Mouse (Mus musculus) layer of hippocampus, postnatal 36 days (tissue): Measurements from ENCODE around the gene Thap11. TPM values are rescaled to one million over a fixed set of nuclear protein-coding genes. Genes with fewer than 3 reads are reported as not detected.

Experiments used
- DNase-seq, 2 experiments: peaks; one replicate each; pipeline ENCODE4 v3.0.0; 2022
- total RNA-seq, 2 experiments: library from RNA; stranded (reverse); gene quantifications; 2 replicates each; pipeline ENCODE4 v1.2.3; 2021

Gene Thap11
- total RNA-seq, 2 experiments from 2014 or later, result 42.2 to 42.3 TPM

DNA sequence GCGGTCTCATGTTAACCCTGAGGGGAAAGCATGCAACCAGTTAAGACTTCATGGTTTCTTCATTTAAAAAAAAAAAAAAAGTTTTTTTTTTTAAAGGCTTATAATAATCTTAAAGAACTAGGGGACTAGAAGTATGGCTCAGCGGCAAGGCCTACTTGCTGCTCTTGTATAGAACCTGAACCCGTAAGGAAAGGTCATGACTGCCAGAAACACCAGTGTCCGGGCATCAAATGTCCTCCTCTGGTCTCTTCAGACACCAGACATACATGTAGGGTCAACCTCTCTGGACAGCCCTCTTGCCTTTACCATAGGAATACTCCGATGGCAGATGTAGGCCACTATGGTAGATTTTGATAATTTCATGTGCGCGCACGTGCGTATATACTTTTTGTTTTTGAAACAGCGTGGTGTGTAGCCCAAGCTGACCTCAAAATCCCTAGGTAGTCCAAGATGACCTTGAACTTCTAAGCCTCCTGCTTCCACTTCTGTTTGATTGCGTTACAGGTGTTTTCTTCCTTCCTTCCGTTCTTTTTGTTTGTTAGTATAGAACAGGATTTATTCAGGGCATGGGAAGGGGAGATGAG lies 2.7 kb upstream of the Thap11 start:
- no peak for DNase-seq

DNA sequence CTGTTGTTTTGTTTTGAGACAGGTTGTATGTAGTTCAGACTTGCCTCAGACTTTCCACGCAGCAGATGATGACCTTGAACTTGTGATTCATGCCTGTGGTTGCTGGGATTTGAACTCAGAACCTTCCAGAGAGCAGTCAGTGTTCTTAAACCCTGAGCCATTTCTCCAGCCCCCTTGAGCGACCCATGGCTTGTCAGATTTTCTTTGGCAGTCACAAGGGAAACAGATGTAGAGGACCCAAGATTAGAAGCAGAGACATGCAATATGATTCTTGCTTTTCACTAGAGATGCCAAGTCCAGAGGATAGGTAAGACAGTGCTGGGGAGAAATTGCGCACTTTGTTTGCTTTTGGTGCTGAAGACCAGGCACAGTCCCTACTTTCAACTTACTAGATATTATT lies 1.8 kb upstream of the Thap11 start, which contains the start of gene Cenpt:
Cenpt (minus strand) TSS at position 101 of the 400 bp plus-strand sequence.
- no peak for DNase-seq

DNA sequence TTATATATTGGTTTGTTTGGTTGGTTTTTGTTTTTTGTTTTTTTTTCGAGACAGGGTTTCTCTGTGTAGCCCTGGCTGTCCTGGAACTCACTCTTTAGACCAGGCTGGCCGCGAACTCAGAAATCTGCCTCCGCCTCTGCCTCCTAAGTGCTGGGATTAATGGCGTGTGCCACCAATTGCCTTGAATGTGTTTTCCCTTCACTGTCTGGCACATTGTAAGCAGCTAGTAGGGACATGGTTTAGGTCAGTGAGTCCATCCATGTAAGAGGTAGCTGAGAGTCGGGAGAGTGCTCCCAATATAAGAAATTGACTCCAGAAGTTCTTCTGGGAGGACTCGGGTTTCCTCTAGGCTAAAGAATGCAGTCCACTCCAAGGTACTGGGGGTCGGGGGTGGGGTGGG lies 629 bp upstream of the Thap11 start:
- no peak for DNase-seq

DNA sequence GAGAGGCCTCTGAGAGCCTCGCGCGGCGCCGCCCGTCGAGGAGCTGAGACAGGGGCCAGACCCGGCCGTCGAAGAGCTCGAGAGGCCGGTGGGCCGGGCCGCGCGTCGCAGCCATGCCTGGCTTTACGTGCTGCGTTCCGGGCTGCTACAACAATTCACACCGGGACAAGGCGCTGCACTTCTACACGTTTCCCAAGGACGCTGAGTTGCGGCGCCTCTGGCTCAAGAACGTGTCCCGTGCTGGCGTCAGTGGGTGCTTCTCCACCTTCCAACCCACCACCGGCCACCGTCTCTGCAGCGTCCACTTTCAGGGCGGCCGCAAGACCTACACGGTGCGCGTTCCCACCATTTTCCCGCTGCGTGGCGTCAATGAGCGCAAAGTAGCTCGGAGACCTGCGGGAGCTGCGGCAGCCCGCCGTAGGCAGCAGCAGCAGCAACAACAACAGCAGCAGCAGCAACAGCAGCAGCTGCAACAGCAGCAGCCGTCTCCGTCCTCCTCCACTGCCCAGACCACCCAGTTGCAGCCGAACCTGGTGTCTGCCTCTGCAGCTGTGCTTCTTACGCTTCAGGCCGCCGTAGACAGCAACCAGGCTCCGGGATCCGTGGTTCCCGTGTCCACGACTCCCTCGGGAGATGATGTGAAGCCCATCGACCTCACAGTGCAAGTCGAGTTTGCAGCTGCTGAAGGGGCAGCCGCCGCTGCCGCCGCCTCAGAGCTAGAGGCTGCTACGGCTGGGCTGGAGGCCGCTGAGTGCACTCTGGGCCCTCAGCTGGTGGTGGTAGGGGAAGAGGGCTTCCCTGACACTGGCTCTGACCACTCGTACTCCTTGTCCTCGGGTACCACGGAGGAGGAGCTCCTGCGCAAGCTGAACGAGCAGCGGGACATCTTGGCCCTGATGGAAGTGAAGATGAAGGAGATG lies 576 bp downstream of the Thap11 start:
- peak; percentile 56 to 67 for DNase-seq

DNA sequence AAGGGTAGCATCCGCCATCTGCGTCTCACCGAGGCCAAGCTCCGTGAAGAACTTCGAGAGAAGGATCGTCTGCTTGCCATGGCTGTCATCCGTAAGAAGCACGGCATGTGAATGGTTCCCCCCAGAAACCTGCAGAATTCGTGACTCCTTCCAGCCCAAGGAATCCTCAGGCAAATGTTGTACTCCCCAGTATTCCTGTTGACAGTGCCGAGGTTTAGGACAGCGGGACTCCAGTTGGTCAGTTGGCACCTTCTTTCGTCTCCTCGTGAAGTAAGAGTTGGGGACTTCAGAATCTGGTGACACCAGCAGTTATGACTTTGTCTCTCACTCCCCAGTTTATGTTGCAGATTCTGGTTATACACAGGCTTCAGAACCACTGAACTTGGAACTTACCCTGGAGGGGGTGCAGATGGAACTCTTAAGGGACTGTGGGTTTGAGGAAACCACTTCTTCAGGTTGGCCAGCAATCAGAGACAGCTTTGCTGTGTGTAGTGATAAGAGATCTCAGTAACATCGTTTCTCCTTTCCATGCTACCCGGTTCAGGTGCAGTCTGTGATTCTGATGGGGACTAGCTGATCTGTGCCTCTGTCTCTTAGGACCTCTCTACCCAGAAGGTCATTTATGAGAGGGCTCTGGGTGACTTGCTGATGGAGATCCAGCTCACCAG lies 1.4 kb downstream of the Thap11 start:
- DNase-seq, result no peak

DNA sequence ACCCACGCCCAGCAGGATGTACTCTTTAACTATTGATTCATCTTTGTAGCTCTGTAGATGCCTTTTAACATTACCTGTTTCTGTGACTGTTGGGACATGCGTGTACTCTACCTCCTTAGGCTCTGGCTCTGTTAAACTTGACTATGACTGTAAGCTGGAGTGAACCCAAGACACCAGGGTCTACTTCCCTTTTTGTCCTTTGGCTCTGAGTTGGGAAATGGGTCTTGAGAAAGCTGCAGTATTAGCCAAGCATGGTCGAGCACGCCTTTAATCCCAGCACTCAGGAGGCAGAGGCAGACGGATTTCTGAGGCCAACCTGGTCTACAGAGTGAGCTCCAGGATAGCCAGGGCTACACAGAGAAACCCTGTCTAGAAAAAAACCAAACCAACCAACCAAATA lies 3.6 kb downstream of the Thap11 start:
- no peak for DNase-seq

DNA sequence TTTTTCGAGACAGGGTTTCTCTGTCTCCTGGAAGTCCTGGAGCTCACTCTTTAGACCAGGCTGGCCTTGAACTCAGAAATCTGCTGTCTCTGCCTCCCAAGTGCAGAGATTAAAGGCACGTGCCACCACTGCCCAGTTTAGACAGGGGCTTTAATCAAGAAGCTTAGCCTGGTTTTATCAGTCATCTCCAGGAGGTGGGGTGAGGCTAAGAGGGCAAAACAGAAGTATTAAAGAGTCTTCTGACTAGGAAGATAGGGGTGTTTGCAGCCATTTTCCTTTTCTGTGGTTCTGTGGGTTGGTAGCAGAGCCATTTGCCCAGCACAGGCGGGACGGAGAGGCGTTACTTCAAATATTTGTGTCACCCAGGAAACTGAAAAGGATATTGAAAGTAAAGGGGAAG lies 4.4 kb downstream of the Thap11 start:
- no peak for DNase-seq

DNA sequence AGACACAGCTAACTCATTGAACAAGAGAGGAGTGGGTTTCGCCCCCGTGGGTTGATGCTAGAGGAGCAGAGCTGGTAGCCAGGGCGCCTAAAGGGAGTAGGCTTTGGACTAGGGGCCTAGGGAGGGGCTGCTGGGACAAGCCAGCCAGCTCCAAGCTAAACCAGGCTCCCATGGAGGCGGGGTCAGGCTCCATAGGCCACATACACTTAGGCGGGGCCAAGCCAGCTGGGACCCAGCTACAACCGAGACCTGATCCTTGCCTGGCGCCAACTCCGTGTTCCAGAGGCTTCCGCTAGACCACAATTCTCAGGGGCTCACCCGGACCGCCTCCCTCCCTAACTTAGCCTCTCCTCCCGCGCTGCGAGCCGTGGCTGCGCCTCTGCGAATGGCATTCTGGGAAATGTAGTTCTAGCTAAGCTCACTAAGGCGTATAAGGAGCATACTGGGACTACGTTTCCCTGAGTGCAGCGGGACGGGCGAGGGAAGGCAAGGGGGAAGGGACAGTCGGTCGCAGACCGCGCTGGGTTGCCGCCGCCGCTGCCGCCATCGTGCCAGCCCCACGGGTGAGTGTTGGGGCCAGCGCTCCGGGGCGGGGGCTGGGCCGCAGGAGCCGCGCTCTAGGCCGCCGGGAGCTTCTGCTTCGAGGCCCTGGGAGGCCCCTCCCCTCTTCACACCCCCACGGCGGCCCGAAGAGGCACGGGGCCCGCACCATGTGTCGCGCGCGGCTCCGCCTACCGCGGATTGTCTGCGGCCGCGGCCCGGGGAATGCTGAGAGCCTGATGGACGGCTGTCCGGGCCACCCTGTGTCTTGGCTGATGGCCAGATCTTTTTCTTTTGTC lies 5.4 kb downstream of the Thap11 start, which contains the start of gene Nutf2:
Nutf2 (plus strand) TSS at position 438 of the 839 bp plus-strand sequence.
- peak; percentile 93 to 94 for DNase-seq

DNA sequence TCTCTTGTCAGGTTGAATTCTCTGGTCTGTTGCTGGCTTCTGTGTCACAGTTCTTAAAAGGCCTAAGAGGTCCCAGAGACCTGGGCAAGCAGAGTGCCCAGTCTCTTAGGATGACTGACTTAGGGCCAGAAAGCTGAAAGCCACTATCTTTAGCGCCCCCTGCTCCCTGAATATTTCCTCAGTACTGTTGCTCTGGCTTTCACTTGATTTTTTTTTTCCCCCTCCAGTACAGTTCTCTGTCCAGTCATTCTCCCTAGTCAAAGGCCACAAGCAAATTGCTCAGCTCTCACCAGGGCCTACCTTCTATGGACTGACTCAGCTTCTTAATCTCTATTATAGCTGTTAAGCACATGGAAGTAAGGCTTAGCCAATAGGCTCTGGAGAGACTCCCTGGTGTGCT lies 7.0 kb downstream of the Thap11 start:
- DNase-seq, result no peak

DNA sequence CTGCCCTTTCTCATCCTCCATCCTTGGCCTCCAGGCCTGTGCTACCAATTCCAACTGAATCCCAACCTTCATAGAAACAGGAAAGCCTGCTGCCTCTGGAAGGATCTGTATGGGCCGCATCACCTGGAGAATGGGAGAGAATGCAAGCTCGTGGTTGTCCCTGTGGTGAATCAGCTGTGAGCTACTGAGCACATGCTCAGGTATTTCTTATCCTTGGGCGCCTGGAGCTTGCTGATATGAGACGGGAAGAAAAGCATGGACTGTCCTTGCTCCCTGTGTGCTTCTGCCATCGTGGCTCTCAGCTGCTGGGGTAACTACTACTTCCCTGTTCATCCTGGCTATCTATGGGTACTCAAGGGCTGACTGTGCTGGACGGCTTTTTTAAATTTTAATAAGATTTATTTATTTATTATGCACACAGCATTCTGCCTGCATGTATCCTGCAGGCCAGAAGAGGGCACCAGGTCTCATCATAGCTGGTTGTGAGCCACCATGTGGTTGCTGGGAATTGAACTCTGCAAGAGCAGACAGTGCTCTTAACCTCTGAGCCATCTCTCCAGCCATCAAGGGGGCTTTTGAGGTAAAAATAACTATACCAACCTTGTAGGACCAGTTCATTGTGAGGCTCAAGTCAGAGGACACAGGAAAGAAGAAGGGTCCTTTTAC lies 11.6 kb downstream of the Thap11 start:
- no peak for DNase-seq

DNA sequence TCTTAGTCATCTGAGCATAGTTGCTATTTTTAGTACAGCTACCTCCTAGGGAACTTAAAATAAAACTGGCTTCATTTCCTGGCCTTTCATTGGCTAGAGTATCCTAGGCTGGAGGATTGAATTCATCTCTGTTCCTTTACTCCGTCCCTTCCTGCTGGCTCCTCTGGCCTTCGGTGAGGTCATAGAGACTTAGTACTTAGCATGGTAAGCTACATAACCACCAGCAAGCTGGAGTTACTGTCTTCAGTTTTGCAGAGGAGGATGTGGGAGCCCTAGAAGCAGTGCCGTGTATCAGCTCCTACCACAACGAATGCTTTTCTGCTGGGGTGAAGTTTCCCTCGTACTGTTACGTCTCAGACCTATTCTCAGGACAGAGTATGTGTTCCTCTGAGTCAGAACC lies 19.4 kb downstream of the Thap11 start:
- DNase-seq, result no peak

DNA sequence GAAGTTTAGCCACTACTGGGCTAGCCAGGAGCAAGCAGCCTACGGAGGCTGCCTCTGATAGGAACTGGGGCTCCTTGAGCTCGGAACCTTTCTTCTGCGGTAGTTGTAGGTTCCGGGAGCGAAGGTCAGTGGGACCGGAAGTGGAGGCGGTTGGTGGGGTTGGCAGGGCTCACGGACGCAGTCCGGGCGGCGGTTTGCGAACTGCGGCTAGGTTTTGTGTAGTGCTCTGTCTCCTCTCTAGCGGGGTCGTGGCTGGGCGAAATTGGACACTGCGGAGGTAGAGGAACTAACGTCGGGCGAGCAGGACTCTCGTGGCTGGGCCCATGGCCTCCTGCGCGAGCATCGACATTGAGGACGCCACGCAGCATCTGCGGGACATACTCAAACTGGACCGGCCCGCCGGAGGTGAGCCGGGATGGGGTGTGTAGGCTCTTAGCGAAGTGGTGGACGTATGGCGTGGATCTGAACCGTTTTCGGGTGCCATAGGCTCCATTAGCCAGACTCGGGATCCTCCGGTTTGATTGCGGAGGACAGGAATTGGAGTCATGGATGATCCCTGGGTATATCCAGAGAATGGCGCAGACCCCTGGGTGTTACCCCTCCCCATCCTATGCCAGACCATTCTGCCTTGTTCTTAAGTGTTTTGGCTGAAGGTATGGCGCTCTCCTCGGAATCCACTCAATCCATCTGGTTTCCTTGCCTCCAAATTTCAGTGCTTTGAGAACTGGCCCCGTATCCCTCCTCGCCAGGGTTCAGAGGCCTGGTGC lies 26.0 kb downstream of the Thap11 start, which contains the start of gene Edc4:
Edc4 (plus strand) TSS at position 128 of the 767 bp plus-strand sequence.
- DNase-seq, result peak; percentile 82 to 85

DNA sequence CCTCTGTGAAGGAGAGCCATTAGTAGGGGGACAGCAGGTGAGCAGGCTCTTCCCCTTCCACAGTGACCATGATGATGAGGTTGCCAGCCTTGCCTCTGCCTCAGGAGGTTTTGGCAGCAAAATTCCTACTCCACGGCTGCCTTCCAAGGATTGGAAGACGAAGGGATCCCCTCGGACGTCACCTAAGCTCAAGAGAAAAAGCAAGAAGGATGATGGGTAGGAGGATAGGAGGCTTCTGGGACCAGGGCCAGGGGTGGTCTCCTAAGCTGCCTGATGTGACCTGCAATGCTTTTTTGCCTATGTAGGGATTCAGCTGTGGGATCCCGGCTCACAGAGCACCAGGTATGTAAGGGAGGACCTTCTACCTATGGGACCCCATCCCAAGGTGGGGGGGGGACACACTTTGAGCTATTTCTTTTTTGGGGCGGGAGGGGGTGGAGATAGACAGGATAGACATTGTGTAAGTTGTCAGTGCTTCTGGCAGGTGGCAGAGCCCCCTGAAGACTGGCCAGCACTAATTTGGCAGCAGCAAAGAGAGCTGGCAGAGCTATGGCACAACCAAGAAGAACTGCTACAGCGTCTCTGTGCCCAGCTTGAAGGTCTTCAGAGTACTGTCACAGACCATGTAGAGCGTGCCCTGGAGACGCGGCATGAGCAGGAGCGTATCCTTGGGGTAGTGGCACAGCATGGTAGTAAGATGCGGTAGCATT lies 35.0 kb downstream of the Thap11 start:
- DNase-seq, result no peak

DNA sequence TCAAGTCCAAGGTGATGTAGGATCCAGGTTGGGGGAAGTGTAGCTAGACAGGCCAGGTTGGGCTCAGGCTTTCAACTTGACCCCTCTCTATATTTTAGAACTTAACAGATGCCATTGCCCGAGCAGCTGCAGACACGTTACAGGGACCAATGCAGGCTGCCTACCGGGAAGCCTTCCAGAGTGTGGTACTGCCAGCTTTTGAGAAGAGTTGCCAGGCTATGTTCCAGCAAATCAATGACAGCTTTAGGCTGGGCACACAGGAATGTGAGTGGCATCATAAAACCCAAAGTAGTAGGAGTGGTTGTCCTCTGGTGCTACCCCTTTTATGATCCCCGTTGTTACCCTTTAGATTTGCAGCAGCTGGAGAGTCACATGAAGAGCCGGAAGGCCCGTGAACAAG lies 35.9 kb downstream of the Thap11 start:
- peak; percentile 70 to 72 for DNase-seq

DNA sequence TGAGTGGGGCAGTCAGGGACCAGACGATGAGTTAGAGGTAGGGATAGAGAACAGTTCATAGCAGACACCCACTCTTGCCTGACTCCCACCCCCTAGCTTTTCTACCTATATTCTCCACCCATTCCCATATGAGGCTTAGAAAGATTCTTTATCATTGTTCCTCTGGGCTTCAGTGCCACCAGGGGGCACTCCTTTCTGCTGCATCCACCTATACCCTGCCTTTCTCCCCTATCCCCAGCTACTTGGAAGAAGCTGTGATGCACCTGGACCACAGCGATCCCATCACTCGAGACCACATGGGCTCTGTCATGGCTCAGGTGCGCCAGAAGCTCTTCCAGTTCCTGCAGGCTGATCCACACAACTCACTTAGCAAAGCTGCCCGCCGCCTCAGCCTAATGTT lies 37.5 kb downstream of the Thap11 start:
- DNase-seq, result no peak

DNA sequence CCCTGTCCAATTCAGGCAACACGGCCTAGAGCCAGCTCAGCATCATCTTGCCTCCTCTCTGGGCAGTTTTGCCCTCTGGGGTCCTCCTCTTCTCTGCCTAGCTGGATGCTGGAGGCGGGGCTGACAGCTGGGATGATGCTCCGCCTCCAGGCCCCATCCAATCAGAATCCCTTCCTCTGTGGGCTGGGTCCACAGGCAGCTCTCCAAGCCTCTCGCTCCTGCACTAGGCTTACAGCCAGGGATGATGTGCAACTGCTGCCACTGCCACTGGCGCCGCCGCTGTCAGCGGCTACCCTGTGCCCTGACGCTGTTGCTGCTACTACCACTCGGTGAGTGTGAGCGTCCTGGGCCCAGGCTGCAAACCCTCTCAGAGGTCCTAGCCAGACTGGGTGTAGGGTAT lies 38.4 kb downstream of the Thap11 start, which contains the start of gene Nrn1l:
Nrn1l (plus strand) TSS at position 229 of the 400 bp plus-strand sequence.
- peak; percentile 69 to 76 for DNase-seq

DNA sequence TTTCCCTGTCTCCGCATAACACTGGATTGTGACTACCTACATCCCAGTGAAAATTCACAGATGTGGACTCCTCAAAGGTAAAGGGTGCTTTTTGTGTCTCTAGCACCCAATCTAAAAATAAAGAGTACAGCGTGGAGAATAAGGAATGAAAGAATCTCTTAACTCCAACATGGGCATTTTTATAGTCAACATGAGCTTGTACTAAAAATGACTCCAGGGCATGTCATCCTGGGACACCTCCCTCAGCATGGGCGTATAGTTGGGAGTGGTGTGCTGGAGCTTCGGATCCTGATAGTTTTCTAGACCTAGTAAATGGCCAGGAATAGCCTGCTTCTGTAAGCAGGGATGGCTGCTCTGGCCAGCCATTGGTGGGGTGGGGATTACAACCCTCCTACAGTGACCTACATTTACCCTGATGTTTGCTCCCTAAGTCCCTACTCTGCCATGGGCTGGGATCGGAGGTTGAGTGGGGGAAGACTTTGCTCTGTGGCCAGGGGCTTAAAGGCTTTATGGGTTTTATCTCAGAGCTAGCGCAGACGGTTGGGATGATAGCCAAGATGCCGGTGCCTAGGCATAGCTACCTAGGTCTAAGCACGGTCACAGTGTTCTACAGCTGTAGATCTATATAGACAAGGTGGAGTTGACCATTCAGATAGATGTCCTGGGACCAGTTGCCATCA lies 43.0 kb downstream of the Thap11 start:
- DNase-seq, result no peak

DNA sequence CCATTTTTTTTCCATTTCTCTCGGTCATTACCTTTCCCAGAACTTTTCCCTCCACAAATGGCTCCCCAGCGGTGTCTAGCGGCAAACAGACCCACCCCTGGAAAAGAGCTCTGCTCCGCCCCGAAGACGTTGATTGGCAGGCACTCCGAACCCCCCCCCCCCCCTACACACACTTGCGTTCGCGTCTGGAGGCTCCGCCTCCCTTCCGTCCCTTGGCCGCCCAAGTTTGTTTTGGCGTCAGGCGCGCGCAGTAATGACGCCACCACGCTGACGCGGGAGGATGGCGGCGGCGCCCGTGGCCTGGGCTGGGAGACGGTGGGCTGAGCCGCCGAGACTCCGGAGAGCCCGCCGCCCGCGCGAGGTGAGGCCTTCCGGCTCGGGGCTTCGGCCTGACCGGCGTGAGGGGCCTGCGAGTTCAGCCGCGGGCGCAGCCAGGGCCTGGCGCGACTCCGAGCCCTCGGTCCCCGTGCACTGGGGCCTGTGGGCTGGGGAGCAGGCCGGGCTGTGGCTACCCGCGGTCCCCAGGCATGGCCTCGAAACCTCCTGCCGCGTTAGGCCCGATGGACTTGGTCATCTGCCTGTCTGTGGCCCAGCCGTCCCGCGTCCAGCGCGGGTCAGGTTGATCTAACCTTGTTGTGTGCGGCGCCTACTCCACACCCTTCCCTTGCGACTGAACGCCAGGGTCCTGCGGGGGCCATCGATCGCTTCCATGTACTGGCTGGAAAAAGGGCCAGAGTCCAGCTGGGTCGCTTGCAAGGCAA lies 45.4 kb downstream of the Thap11 start, which contains the start of gene Pskh1:
Pskh1 (plus strand) TSS at position 262 of the 761 bp plus-strand sequence.
- DNase-seq, result peak; percentile 92 to 95
